Mouse (Mus musculus) c-Kit-positive CD71-negative TER-119-negative erythroid progenitor cells, embryonic 14.5 days (primary cell): ENCODE measurements around the gene Lrfn1.
"Not testable (repeated sequence)": the region's sequence is repeated elsewhere in the genome, so short reads cannot be mapped to it uniquely, and the experiment has no call there.

ENCODE experiments used
- DNase-seq: peaks from one replicate; pipeline ENCODE4 v3.0.0-alpha.2; 2013; ENCODE audit warnings: low read depth

Lrfn1 gene

DNA sequence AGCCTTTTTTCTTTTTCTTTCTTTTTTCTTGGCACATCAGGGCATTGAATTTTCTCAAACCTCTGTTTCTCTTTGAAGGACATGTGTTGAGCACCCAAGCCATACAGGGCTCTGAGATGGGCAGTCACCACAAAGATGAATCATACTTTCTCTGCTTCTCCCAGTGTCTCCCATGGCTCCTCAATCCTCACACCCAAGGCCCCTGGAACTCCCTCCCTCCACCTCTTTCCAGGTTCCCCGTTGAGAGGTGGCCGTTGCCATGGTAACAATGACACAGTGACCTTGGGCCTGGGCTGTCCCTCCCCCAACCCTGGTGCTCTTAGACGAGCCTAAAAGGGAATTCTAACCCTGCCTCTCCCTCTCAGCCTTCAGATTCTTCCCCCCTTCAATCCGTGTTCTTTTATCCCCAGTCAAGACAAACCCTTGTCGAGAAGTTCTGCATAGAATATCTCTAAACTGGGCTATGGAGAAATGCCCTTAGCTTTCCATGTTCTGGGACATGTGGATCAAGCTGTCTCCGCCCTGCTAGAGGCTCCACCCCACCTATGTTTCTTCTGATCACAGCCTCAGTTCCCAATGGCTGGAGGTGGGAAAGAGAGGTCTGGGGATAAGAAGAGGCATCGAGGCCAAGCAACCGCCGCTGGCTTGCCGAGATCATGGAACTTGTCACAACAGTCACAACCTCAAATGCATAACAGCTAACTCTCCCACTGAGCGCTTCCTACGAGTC, 4.5 kb upstream of the Lrfn1 start:
- DNase-seq, result no peak

DNA sequence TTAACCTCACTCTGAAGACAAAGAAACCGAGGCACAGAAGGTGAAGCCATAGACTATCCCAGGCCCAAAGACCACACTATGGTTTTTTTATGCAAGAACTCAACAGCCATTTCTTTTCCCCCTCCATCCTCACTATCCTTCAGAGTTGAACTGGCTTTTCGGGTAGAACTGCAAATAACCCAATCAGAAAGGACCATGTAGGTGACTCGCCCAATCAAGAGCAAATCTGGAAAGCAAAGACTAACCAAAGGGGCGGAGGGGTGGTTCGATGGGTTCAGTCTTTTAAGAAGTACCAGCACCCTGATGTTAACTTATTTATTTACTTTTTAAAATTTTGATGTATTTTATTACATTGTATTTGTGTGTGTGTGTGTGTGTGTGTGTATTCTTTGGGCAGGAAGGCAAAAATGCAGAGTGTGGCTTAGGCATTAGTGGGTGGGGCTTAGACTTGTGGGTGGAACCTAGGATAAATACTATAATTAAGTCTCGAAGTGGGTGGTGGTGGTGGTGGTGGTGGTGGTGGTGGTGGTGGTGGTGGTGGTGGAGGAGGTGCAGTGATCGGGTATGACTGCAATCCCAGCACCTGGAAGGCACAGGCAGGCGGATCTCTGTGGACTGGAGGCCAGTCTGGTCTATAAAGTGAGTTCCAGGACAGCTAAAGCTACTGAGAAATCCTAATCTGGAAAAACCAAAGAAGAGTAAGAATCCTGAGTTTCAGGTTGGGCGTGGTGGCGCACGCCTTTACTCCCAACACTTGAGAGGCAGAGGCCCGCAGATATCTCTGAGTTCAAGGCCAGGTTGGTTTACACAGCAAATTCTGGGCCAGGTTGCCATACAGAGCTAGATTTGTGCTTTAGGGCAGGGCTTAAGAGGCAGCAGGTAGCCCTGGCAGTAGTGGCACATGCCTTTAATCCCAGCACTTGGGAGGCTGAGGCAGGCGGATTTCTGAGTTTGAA, 3.6 kb upstream of the Lrfn1 start:
- DNase-seq, result no peak

DNA sequence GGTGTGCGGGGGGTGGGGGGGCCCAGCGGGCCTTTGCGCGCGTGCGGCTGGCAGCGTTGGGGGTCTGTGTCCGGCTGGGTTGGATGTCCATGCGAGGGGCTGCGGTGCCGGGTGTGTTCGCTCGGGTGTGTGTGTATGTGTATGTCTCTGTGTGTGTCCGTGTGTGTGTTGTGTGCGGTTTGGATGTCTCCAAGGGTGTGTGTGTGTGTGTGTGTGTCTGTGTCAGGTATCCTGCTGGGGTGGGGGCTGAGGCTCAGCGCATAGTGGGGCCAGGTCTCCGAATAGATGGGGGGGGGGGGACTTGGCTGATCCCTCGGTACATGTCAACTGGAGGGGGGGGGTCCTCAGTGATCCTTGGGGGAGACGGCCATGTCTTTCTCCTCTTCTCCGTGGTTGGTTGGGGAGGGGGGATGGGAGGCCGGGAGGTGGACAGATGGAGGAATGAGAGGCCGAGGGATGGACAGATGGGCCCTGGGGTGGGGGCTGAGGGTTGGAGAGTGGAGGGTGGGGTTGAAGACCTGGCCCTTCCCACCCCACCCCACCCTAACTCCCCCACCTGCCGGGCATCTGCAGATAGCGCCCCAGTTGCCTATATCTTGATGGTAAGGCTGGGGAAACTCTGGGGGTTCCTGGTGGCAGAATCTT, 703 bp downstream of the Lrfn1 start:
- no peak for DNase-seq

DNA sequence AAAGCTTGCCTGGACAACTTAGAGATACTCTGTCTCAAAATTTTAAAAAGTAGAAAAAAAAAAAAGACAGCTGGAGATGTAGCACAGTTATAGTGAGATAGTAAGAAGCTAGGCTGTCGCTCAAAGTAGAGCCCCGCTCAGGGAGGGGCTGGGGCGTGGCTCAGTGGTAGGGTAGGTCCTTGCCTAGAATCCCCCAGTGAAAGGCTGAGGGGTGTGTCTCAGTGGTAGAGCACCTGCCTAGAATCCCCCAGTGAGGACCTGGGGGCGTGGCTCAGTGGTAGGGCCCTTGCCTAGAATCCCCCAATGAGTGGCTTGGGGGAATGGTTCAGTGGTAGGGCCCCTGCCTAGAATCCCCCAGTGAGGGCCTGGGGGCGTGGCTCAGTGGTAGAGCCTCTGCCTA, 8.6 kb downstream of the Lrfn1 start:
- no peak for DNase-seq

DNA sequence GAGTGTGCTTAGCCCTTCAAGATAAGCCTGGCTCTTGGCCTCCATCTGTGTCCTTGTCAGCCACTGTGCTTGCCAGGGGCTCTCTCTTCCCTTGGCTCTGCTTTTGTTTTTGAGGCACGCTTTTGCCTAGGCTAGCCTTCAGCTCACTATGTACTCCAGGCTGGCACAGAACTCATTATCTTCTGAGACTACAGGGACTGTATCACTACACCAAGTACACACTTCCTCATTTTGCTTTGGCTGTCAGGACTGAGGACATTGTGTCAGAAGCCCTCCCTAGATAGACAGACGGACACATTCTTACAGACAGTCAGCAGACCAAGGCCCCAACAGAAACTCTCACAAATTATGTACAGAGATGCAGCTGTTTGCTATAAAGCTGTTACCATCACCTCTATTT, 11.0 kb downstream of the Lrfn1 start:
- no peak for DNase-seq

DNA sequence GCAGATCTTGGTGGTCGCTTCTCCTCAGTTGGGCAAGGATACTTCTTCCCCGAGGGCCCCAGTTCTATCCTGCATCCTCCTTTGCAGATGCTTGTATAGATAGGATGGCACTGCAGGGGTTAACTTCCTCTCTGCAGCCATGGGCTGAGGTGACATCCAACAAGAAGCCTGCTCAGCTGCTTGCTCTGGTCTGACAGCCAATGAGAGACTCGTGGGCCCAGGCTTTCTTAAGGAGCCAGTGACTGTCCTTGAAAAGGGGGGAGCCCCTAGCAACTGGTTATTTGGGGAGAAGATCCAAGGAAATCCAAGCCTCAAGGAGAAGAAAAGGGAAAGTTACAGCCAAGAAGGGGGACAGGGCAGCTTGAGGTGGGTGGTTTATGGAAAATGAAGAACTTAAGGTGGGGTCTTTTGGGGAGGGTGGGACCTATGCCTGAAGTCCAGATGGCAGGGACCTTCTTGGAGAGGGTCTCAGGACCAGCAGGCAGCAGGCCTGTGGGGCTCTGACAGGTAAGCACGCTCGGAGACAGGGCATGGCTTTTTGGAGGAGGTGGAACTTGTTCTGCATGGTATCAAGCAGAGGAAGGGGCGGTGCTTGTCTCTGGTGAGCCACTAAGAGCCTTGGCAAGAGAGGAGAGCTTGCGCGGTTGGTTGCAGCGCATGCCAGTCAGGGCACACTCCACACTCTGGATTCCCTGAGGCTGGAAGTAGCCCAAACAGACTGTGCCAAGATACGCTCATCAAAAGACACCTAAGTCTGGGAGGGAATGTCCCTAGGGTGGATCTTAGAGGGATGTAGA, 12.8 kb downstream of the Lrfn1 start:
- DNase-seq, result no peak

DNA sequence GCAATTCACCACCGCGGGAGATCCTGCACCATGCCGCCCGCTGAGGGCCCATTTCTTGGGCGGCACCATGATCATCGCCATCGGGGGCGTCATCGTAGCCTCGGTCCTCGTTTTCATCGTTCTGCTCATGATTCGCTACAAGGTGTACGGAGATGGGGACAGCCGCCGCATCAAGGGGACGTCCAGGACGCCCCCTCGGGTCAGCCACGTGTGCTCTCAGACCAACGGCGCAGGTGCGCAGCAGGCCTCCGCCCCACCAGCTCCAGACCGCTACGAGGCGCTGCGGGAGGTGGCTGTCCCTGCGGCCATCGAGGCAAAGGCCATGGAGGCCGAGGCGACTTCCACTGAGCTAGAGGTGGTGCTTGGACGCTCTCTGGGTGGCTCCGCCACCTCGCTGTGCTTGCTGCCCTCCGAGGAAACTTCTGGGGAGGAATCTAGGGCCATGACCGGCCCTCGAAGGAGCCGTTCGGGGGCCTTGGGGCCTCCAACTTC, 15.0 kb downstream of the Lrfn1 start:
- DNase-seq, result no peak

DNA sequence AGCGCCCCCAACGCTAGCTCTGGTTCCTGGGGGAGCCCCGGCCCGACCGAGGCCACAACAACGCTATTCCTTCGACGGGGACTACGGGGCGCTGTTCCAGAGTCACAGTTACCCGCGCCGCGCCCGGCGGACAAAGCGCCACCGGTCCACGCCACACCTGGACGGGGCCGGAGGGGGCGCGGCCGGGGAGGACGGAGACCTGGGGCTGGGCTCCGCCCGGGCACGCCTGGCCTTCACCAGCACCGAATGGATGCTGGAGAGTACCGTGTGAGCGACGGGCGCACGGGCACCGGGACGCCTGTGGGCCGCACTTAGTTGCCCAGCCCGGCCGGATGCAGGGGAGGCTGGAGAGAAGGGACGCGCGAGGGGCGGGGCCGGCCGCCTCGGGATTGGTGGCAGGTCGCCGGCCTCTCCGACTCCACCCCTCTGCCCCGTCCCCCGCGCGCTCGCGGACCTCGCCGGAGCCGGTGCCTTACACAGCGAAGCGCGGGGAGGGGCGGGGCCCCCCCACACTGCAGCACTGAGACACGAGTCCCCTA, 15.5 kb downstream of the Lrfn1 start:
- DNase-seq, result no peak

DNA sequence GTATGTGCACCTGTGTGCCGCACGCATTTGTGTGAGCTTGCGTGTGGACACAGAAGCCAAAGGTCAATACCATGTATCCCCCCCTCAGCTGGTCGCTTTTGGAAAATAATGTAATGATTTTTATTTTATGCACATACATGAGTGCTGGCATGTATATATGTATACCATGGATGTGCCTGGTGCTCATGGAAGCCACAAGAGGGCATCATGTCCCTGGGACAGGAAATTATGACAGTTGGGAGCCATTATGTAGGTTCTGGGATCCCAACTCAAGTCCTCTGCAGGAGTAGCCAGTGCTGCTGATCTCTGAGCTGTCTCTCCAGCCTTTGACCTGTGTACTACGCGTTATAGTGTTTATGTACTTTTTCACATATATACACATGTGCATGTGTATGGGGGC, 24.4 kb downstream of the Lrfn1 start:
- no peak for DNase-seq

DNA sequence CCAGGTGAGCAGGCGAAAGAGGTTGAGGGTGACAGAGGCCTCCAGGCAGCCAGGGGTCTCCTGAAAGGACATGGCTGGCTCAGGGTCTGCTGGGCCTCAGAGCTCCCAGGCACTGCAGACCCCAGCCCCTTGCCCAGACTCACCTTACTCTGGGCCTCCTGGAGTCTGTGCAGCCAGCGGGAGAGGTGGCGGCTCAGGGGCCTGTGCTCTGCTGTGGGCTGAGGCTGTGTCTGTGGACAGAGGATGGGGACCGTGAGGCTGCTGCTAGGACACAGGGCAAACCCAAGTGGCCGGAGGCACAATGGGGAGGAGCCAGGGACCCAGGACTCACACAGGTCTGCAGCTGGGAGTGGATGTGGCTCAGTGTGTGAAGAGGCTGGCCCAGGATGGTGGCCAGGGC, 25.6 kb downstream of the Lrfn1 start:
- no peak for DNase-seq

DNA sequence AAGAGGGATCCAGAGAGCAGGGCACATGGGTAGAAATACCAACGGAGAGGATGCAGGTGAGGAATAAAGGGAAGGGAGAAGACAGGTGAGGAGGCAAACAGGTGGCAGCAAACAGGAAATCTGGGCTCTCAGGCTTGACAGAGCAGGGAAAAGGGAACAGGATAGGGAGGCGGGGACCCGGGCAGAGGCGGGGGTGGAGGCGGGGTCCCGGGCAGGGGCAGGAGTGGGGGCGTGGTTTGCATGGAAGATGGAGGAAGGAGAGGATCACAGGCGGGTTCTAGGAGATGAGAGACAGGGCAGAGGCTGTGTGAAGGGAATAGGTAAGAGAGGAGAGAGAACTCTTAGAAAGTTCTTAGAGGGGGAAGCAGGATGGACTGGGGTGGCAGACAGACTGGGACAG, 27.1 kb downstream of the Lrfn1 start:
- no peak for DNase-seq

DNA sequence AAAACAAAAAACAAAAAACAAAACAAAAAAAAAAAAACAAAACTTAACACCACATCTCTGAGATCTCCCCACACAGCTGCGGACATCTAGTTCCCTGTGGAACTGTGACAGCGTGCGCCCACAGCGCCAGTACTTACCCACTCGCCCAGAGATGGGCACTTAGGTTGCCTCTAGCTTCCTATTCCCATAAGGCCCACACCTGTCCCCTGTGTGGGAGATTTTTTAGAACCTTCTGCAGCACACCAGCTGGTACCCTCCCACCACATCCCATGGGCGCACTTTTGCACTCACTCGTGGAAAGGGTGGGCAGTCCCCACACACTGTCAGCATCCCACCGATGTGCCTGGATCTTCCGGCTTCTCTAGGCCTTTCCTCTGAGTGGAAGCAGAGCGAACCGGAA, 31.1 kb downstream of the Lrfn1 start:
- no peak for DNase-seq

DNA sequence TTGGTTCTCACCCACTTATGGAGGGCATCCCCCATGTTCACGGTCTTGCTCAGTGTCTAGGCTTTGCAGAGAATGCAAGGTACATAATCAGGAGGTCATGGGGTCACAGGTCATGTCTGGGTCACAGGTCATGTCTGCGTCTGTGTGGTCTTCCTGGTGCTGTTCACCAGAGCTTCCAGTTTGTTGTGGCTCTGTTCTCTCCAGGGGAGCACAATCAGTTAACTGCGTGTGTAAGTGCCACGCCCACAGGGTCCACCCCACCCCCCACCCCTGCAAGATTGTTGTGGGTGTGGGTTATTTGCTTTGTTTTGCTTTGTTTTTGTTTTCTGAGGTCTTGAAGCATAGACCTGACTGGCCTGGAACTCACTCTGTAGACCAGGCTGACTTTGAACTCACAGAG, 32.4 kb downstream of the Lrfn1 start:
- DNase-seq, result no peak

DNA sequence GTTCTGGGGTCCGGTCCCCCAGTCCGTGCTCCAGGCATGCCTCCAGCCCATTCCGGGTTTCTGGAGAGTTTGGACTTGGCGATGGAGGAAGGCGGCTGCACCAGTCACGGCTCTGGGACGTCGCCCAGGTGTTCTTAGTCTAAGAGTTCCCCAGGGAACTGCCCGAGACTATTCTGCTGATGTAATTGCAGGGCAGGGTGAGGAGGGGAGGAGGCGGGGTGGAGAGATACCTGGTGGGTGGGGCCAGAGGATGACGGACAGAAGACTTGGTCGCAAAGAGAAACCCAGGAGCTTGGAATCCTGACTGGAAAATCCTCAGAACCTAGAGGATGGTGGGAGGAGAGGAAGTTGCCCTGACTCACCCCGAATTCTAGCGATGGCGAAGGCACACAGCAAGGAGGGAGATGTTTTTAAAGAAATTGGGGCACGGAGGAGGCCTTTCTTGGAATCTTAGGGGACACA, 36.3 kb downstream of the Lrfn1 start:
- no peak for DNase-seq

DNA sequence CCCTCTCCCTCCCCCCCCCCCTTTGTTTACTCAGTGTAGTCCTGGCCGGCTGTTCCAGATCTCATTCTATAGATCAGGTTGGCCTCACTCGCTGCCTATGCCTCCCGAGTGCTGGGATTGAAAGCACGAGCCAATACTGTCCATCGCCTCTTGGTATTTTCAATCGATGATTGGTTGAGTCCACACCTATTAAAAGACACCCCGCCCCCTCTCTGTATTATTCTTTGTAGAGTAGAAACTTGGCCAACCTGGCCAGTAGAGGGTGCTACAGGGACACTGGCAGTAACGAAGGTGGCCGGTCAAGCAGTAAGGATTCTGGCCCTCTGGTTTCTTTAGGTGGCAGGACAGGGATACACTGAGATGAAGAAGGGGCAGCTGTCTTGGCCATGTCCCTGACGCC, 38.6 kb downstream of the Lrfn1 start:
- DNase-seq, result peak; percentile 49

DNA sequence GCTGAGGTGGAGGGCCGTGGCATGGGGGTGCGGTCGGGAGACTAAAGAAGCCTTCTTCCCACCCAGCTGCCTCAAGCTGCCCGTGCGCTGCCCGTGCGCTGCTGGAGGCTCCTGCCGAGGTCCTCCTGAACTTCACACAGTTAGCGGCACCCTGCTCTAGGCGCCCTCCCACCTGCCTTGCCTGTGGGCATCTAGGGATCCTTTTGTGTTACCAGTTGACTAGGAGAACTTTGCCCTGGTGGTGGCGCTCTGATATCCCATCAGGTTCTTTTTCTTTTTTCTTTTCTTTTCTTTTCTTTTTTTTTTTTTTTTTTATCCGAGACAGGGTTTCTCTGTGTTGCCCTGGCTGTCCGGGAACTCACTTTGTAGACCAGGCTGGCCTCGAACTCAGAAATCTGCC, 39.1 kb downstream of the Lrfn1 start:
- DNase-seq, result no peak

DNA sequence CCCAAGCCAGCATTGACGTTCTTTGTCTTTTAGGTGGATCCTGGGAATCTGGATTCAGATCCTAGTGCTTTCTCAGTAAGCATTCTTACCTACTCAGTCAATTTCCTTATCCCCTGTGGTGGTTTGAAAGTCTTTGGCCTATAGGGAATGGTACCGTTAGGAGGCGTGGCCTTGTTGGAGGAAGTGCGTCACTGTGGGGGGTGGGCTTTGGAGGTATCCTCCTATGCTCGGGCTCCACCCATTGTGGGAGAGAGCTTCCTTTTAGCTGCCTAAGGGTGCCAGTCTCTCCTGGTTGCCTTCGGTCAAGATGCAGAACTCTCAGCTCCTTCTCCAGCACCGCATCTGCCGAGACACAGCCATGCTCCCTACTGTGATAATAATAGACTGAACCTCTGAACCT, 40.5 kb downstream of the Lrfn1 start:
- no peak for DNase-seq

DNA sequence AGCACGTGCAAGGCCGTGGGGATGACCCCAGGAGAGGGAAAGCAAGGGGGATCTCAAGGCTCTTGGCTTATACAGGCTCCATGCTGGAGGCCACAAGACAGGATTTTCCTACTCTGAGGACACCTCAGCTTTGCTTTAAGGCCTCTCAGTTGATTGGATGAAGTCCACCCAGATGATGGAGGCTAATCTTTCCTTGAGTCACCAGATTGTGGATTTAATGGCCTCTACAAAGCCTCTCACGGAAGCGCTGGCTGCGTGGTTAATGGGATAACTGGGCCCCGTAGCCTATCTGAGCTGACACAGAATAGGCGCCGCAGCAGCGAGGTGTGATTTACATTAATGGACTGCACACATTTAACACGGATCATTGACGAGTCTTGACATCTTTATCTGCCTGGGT, 43.6 kb downstream of the Lrfn1 start:
- no peak for DNase-seq

DNA sequence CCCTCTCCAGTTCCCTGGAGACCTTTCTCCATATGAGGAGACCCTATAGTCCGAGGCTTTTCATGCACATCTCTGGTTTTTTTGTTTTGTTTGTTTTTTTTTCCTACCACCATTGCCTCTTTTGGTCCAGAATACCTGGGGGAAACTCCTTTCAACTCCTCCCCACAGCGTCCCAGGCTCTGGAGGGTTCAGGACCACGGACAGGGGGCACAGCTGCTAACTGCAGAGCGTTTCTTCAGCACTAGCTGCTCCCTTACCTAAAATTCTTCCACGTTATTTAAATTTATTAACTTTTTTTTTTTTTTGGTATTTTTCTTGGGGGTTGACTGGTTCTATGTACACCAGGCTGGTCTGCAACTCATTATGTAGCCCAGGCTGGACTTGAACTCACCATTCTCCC, 53.8 kb downstream of the Lrfn1 start:
- no peak for DNase-seq

DNA sequence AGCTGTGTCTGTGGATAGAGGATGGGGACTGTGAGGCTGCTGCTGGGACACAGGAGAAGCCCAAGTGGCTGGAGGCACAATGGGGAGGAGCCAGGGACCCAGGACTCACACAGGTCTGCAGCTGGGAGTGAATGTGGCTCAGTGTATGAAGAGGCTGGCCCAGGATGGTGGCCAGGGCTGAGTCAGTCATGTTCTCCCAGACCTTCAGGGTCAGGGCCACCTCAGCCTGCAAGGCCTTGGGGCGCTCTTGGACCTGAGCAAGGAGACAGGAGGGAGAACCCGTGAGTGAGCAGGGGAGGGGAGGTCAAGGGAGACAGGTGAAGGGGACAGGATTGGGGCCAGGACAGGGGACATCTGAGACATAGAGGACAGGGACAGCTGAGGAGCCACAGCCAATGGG, 57.3 kb downstream of the Lrfn1 start:
- DNase-seq, result not testable (repeated sequence)

DNA sequence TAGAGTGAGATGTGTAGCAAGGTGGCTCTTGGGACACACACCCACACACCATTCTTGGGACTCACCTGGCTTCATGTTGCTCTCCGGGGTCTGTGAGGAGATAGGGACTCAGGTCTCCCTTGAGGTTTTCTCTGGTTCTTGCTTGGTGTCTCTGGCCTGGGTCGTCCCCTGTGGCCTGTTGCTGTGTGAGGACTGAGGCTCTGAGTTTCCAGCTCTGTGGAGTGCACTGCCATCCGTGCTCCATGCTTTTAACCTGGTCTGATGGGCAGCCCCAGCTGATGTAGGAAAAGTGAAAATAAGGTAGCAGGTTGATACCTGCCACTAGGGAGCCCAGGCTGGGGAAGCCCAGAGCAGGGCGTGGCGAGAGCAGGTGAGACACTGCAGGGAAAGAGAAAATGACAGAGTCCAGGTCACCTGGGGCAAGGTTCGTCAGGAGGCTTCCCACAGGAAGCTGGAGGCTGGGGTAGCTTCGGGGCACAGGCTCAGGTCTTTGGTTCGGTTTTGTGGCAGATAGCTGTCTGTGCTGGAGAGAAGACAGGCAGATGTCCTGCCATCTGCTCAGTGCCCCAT, 58.7 kb downstream of the Lrfn1 start, which contains the start of gene Ifnl2:
Gene Ifnl2, minus strand, starts transcription at position 51 of the 570 bp plus-strand sequence.
- DNase-seq, result not testable (repeated sequence)
